Mouse (Mus musculus) lung, adult 2 months (tissue): ENCODE measurements around the gene Kcnq2. TPM values are rescaled to one million over a fixed set of nuclear protein-coding genes. Genes with fewer than 3 reads are reported as not detected.

Source experiments
- DNase-seq: peaks from one replicate; pipeline ENCODE4 v3.0.0; 2022
- H3K4me1 ChIP-seq: fragments of 200-500 bp; 2 replicates; pipeline ENCODE4 v1.6.1; 2011; ENCODE audit warnings: low read length; ENCODE audit not compliant: control insufficient read depth, insufficient read depth
- H3K4me3 ChIP-seq: fragments of 200-500 bp; replicated peaks from 2 replicates; pipeline ENCODE3; 2011; ENCODE audit warnings: low read depth, mild to moderate bottlenecking, control low read depth, low read length; ENCODE audit errors: extremely low read depth
- CTCF ChIP-seq: fragments of 200-500 bp; IDR thresholded peaks from 2 replicates; pipeline ENCODE4 v1.5.1; 2011; ENCODE audit warnings: mild to moderate bottlenecking, low read length, control low read depth; ENCODE audit not compliant: insufficient read depth
- POLR2A ChIP-seq: fragments of 200-500 bp; IDR thresholded peaks from 2 replicates; pipeline ENCODE4 v1.6.1; 2011; ENCODE audit warnings: low read depth, mild to moderate bottlenecking, control low read depth, low read length, borderline replicate concordance; ENCODE audit errors: extremely low read depth
- WGBS: fragments of 180-500 bp; shearing (Covaris S2); methylation state at CpG from one replicate; pipeline ENCODE4 v1.1.7; 2018; 5-methylcytosine and 5-hydroxymethylcytosine counted together
- polyA plus RNA-seq: library from polyadenylated mRNA; depleted of rRNA; stranded (reverse); fragments of >200 nt; gene quantifications from 2 replicates; pipeline ENCODE4 v1.2.3, GENCODE M21; 2012; rRNA removed

Gene Kcnq2
- polyA plus RNA-seq, 1 experiment: 0.02 TPM

DNA sequence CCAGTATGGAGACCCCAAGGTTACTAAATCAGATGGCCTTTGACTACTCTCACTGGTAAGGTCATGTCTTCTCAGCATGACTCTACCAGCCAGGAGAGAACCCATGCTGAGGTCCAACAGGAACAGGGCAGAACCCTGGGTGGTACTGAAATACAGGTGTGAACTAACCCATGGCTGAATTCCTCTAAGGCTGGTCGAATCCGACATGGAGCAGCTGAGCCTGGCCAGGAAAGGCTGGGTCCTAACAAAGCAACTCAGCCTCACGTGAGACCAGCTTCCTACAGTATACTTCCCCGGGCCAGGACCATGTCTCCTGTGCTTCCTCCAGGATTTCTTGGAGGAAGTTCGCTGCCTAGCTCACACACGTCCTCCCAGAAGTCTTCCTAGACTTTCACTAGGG lies 98.5 kb downstream of the Kcnq2 start:
- TF ChIP-seq POLR2A (no peak), CTCF (no peak)

DNA sequence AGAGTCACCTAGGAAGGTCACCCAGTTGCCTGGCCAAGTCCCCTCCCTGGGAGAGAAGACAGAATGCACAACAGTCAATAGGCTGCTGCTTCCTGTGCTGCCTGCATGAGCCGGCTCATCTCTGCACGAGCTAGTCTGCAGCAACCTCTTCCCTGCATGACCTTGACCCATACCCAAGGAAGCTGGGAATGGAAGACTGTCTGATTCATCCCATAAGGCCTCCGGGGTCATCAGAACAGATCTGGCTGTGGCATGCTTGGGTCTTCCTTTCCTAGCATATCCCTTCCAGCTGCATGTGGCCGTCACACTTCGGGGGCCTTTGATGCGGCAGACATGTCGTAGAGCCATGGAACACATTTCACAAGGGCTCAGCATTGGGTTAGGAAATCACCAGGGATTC lies 99.9 kb downstream of the Kcnq2 start:
- no peak for DNase-seq
- 72% methylated on average over 7 of the region's 7 CpGs for WGBS
- Histone ChIP-seq H3K4me1 (no peaks in the 10 kb centered on the region), H3K4me3 (no peak overlapping the region)
- TF ChIP-seq CTCF: no peak
- no peak for TF ChIP-seq POLR2A

More for the DNA sequence above, 98.5 kb downstream of the Kcnq2 start:
- no peak overlapping the region for H3K4me3 ChIP-seq
- DNase-seq: no peak
- WGBS: 50% methylated on average over 6 of the region's 6 CpGs
- H3K4me1 ChIP-seq: no peaks in the 10 kb centered on the region

DNA sequence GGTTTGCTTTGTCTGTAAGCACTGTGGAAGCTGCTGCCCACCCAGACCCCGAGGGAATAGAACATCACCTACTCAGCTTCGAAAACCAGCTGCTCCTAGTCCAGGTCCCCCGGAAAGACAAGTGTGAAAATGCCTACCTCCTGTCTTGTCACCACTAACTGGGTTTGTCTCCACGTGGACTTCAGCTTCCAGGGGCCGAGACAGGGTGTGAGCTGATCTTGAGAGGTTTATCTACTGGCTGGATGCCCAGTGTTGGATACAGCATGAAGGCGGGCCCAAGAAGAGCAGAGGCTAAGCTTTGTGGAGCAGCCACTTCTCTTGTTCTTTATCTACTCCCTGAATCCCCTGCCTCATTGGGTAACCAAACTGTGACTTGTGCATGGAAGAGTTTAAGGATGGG lies 101.8 kb downstream of the Kcnq2 start:
- Histone ChIP-seq H3K4me3 (no peak overlapping the region), H3K4me1 (no peaks in the 10 kb centered on the region)
- no peak for DNase-seq
- WGBS: 39% methylated on average over 6 of the region's 6 CpGs
- TF ChIP-seq CTCF (no peak), POLR2A (no peak)

DNA sequence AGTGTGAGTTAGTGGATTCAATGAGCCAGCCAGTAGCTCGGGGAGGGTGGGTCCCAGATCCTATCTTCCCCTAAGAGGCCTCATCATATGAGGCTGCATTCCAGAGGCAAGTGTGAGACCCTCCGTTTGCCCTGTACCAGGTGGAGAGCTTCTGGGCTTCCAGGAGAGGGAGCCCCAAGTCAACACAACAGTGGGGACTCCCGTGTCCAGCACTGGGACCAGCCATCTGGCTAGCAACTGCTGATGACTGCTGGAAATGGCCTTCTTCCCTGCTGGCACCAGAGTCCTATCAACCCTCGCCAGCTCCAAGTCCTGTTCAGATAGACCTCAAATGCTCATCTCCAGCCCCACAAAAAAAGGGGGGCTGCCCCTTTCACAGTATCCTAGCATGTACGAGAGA lies 102.7 kb downstream of the Kcnq2 start:
- WGBS: 28% methylated on average over 5 of the region's 5 CpGs
- TF ChIP-seq POLR2A (no peak), CTCF (no peak)
- Histone ChIP-seq H3K4me3 (no peak overlapping the region), H3K4me1 (no peaks in the 10 kb centered on the region)
- no peak for DNase-seq

DNA sequence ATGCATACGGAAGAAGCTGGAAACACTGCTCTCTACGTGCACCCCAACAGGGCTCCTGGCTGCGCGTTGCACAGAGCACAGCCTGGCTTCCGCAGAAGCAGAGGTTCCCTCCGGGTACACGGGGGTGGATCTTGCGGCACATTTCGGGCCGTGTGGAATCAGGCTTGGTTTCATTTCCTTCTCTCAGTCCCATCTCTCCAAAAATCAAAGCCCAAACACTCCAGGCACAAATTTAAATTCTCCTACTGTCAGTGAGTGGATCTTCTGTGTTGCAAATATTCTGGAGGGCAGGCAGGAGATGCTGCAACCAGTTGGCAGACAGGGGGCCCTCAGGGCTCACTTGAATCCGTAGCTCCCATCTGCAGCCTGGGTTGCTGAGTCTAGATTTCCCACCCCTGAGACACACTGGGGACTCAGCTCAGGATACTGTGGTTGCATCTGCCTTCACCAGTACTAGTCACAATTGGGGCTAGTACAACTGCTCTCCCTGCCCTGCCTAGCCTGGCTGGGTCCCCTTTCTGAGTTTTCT lies 103.6 kb downstream of the Kcnq2 start:
- WGBS: 79% methylated on average over 11 of the region's 11 CpGs
- TF ChIP-seq CTCF (no peak), POLR2A (no peak)
- no peak for DNase-seq

More for the DNA sequence above, 103.6 kb downstream of the Kcnq2 start:
- Histone ChIP-seq H3K4me3 (no peak overlapping the region), H3K4me1 (no peaks in the 10 kb centered on the region)

Other genes with a start within 250 kb of the Kcnq2 start
- gene Ythdf1, start 214.4 kb downstream of the Kcnq2 start, polyA plus RNA-seq: 28.2 and 42.9 TPM in 2 replicates
- gene Birc7, start 206.3 kb downstream of the Kcnq2 start, polyA plus RNA-seq: not detected in 2 replicates
- 87.4 and 123 TPM in 2 replicates for gene Nkain4, start 180.6 kb downstream of the Kcnq2 start, polyA plus RNA-seq
- 38.6 and 46.3 TPM in 2 replicates for gene Arfgap1, start 168.1 kb downstream of the Kcnq2 start, polyA plus RNA-seq
- 3.2 TPM in 2 replicates for gene Col20a1, start 148.8 kb downstream of the Kcnq2 start, polyA plus RNA-seq
- gene Chrna4, start 91.8 kb downstream of the Kcnq2 start, polyA plus RNA-seq: 0.02 TPM in 1 of 2 replicates, not detected in the other
- 12.6 and 44.1 TPM in 2 replicates for gene Eef1a2, start 21.7 kb upstream of the Kcnq2 start, polyA plus RNA-seq
- gene Ppdpf, start 51.9 kb upstream of the Kcnq2 start, polyA plus RNA-seq: 145 and 157 TPM in 2 replicates
- gene Ptk6, start 67.5 kb upstream of the Kcnq2 start, polyA plus RNA-seq: 0.29 and 1.6 TPM in 2 replicates
- 7.6 and 7.8 TPM in 2 replicates for gene Srms, start 77.9 kb upstream of the Kcnq2 start, polyA plus RNA-seq
- gene Fndc11, start 84.7 kb upstream of the Kcnq2 start, polyA plus RNA-seq: 2.3 and 2.4 TPM in 2 replicates
- 49.7 and 54.3 TPM in 2 replicates for gene Helz2, start 106.7 kb upstream of the Kcnq2 start, polyA plus RNA-seq
- gene Gmeb2, start 152.7 kb upstream of the Kcnq2 start, polyA plus RNA-seq: 22.2 and 26.3 TPM in 2 replicates
- gene Stmn3, start 179.2 kb upstream of the Kcnq2 start, polyA plus RNA-seq: 0.13 TPM in 1 of 2 replicates, not detected in the other
- 23.1 and 41.0 TPM in 2 replicates for gene Rtel1, start 184.4 kb upstream of the Kcnq2 start, polyA plus RNA-seq
- gene Zgpat, start 229.6 kb upstream of the Kcnq2 start, polyA plus RNA-seq: 39.0 and 44.0 TPM in 2 replicates
- 29.1 and 42.9 TPM in 2 replicates for gene Arfrp1, start 230.1 kb upstream of the Kcnq2 start, polyA plus RNA-seq
- 60.5 and 89.8 TPM in 2 replicates for gene Lime1, start 244.8 kb upstream of the Kcnq2 start, polyA plus RNA-seq